Mouse (Mus musculus) urinary bladder, postnatal 25 days (tissue): ENCODE results near the gene Lhfpl3.
A peak's percentile ranks its signal among the peaks of the same experiment; 100 is the strongest.
"Not testable (repeated sequence)": the region's sequence is repeated elsewhere in the genome, so short reads cannot be mapped to it uniquely, and the experiment has no call there.

Source experiments
- DNase-seq: peaks from one replicate; pipeline ENCODE4 v3.0.0; 2022; ENCODE audit warnings: low spot score

Lhfpl3 gene

GRCm38 (mm10) chr5:22745885-22746532 is at the start of gene Lhfpl3:
Gene Lhfpl3 (plus strand): TSS chr5:22746059.
- peak; percentile 4 for DNase-seq

- not testable (repeated sequence) for DNase-seq
Observed at GRCm38 (mm10) chr5:22706271-22706670, 39.6 kb upstream of the Lhfpl3 start.

GRCm38 (mm10) chr5:22745529-22745884 is 352 bp upstream of the Lhfpl3 start:
- DNase-seq = no peak

GRCm38 (mm10) chr5:22746533-22747021 is 718 bp downstream of the Lhfpl3 start:
- no peak for DNase-seq

- no peak for DNase-seq
Observed at GRCm38 (mm10) chr5:22747305-22747704, 1.4 kb downstream of the Lhfpl3 start.

- DNase-seq = no peak
Observed at GRCm38 (mm10) chr5:22757261-22757660, 11.4 kb downstream of the Lhfpl3 start.

- no peak for DNase-seq
Observed at GRCm38 (mm10) chr5:22770726-22771125, 24.9 kb downstream of the Lhfpl3 start.

GRCm38 (mm10) chr5:22795361-22795760 is 49.5 kb downstream of the Lhfpl3 start:
- no peak for DNase-seq

GRCm38 (mm10) chr5:22813426-22813825 is 67.6 kb downstream of the Lhfpl3 start:
- no peak for DNase-seq

- no peak for DNase-seq
Observed at GRCm38 (mm10) chr5:22829822-22830450, 84.1 kb downstream of the Lhfpl3 start.

- no peak for DNase-seq
Observed at GRCm38 (mm10) chr5:22851572-22851971, 105.7 kb downstream of the Lhfpl3 start.

GRCm38 (mm10) chr5:22853503-22853902 is 107.6 kb downstream of the Lhfpl3 start:
- no peak for DNase-seq

GRCm38 (mm10) chr5:22856480-22856879 is 110.6 kb downstream of the Lhfpl3 start:
- DNase-seq = no peak

- DNase-seq = no peak
Observed at GRCm38 (mm10) chr5:22861399-22861798, 115.5 kb downstream of the Lhfpl3 start.

GRCm38 (mm10) chr5:22869031-22869430 is 123.2 kb downstream of the Lhfpl3 start:
- no peak for DNase-seq

GRCm38 (mm10) chr5:22872417-22872816 is 126.6 kb downstream of the Lhfpl3 start:
- no peak for DNase-seq

GRCm38 (mm10) chr5:22888345-22888744 is 142.5 kb downstream of the Lhfpl3 start:
- no peak for DNase-seq

GRCm38 (mm10) chr5:22889481-22889880 is 143.6 kb downstream of the Lhfpl3 start:
- no peak for DNase-seq

- no peak for DNase-seq
Observed at GRCm38 (mm10) chr5:22897228-22897627, 151.4 kb downstream of the Lhfpl3 start.

GRCm38 (mm10) chr5:22897656-22898289 is 151.9 kb downstream of the Lhfpl3 start:
- no peak for DNase-seq

- DNase-seq = no peak
Observed at GRCm38 (mm10) chr5:22898593-22898992, 152.7 kb downstream of the Lhfpl3 start.

GRCm38 (mm10) chr5:22899913-22900312 is 154.1 kb downstream of the Lhfpl3 start:
- no peak for DNase-seq

GRCm38 (mm10) chr5:22917197-22917596 is 171.3 kb downstream of the Lhfpl3 start:
- DNase-seq = no peak
